Mouse (Mus musculus) myocyte (in vitro differentiated cells): Measurements from ENCODE around the gene Mbnl2.

ENCODE experiments used
- MAX ChIP-seq: IDR thresholded peaks from one replicate; pipeline ENCODE4 v1.6.1; 2011; ENCODE audit warnings: low read depth, mild to moderate bottlenecking, control low read depth
- MYOG ChIP-seq, 3 experiments: IDR thresholded peaks; one replicate each; pipeline ENCODE4 v1.6.1; 2011; ENCODE audit warnings: control low read depth in 2 of 3, low read depth in 2 of 3, mild to moderate bottlenecking in 2 of 3; ENCODE audit not compliant: insufficient read length in 2 of 3, control insufficient read depth in 1 of 3, insufficient read depth in 1 of 3

DNA sequence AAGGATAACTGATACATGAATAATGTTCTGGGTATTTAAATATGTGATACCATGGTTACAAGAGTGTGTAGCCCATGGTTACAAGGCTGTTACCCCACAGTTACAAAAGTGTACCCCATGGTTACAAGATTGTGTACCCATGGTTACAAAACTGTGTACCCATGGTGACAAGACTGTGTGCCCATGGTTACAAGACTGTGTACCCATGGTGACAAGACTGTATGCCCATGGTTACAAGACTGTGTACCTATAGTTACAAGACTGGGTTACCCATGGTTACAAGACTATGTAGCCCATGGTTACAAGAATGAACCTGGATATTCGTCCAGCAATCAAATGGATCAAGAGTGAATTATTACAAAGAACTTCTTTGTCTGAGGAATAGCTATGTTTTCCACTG lies 16.0 kb upstream of the Mbnl2 start:
- no peak for TF ChIP-seq MYOG (IDR thresholded peaks at IDR 0.05; ENCODE audit: control insufficient read depth in 1 of 3, insufficient read depth in 1 of 3, insufficient read length in 2 of 3, low read depth in 2 of 3)
- no peak for TF ChIP-seq MAX
